Mouse (Mus musculus) common myeloid progenitor, adult 5-6 weeks (primary cell): ENCODE measurements around the gene Rbp2. TPM values are rescaled to one million over a fixed set of nuclear protein-coding genes. Genes with fewer than 3 reads are reported as not detected.

Source experiments
- ATAC-seq: replicated peaks from 2 replicates; pipeline ENCODE4 v1.8.0; 2016; ENCODE audit warnings: low read depth, mild to moderate bottlenecking, moderate TSS enrichment, inconsistent platforms; ENCODE audit not compliant: poor library complexity, severe bottlenecking
- total RNA-seq: library from RNA; stranded (forward); fragments of 200-1000, 187-1606 nt; gene quantifications from 2 replicates; pipeline ENCODE4 v1.2.3, GENCODE M21; 2017

Gene Rbp2
- not detected in 2 replicates for total RNA-seq

DNA sequence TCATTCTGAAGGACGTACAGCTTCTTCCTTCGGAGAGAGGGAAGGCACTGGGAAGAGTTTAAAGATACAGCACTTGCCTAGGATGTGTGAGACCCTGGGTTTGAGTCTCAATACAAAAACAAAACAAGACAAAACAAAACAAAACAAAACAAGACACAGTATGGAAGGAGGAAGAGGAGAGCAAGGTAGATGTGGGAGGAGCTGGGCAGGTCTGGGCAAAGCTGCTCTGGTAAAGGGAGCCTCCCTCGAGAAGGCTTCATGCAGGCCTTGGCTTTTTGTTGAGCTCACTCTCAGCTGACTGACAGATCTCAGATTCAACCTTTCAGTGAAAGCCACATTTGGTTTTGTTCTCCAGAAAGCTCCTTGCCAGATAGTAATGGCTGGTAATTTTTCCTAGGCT, at the start of gene Rbp2:
TSS of gene Rbp2 (plus strand) at position 301 of the 400 bp plus-strand sequence.
- no peak for ATAC-seq

DNA sequence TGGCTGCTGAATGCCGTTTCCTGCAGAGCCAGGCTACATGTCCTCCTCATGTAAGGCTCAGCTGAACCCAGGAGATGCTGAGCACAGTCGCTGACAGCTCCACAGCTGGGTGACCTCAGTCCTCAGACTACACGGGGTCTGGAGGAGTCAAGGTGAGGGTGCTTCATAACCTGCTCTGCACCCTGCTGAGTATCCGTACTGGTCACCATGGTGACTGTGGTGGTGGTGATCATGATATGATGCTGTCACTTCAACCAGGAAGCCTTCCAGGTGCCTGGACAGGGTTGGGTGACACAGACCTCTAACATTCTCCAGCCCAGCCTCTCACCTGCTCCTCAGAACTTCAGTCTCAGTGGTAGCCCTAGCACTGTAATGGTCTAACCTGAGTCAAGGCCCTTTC, 48.1 kb upstream of the Rbp2 start:
- ATAC-seq = no peak

DNA sequence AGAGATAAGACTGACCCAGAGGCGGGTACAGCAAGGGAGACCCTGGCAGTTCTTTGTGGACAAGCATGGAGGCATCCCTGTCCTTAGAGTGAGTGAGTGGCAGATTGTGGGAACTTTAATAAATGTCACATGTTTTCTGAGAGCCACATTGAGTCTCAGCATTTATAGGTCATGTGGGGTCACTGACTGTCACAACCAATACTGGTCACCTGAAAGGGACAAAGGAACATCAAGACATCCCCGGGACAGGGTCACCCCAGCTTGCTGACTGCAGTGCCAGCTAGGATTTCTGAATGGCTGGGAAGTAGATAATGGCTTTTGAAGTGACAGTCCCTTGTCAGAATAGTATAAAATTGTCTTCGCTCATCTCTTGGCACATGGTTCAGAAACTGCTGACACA, 46.8 kb upstream of the Rbp2 start:
- ATAC-seq = no peak

DNA sequence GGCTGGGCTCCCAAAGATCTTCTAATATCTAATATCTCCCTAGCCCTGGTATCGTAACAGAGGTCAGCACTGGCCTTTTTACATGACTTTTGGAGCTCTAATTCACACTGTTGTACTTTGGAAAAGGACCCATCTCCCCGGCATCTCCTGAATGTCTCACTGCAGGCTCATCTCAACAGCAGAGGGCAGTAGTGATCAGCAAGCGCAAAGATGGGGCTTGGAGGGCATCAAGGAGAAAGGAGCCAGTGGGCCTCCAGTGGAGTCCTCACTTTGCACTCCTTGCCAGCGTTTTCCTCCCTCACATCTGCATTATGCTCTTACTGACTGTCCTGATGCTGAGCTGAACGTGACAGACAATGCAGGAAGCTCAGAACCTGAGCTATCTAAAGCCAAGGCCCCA, 43.3 kb upstream of the Rbp2 start:
- peak; percentile 90 for ATAC-seq

DNA sequence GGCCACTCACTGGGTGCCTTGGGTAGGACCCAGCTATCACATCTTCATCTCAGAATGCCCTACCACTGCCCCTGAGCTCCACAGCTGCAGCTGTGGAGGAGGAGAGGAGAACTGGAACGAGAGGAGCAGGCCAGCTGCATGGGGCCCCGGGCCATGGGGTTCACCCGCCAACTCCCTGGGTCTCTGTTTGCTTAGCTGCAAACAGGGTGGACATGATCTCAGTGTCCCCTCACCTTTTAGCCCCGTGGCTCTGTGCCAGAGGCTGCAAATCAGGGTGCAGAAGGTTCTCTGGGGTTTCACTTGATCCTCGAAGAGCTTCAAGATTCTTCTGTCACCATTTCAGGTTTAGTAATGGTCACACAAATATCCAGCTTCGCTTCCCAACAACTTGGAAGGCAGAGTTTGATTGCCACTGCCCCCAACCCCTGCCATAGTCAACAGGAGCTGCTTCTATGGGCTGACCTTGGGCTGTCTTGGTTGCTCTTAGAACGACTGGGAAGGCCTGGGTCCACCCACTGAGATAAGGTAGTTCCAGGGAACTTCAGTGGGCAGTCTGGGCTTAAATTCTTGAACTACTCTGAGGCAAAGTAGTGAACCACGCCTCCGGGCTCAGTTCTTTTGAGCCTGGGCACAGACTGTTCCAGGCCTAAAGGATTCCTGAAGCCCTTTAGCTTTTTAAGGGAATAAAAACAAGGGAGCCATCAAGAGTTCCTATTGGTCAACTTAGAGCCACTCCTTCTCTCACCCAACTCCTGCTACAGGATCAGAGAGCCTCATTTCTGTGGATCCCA, 40.4 kb upstream of the Rbp2 start:
- no peak for ATAC-seq

DNA sequence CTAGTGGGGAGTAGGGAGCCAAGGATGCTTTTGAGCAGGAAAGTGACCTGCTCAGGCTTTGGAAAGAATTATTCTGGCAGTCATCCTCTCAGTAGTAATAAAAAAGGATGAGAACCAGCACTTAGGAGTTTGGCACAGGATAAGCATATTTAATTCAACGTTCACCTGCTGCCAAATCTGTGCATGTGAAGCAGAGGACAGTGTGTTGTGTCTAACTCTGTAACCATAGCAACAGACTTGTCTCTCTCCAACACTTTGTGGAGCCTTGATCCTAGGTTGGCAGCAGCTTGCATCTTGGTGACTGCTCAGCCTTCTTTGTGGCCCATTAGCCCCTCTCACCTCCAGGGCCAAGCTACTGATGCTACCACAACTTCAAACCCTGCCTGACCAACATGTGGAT, 34.9 kb upstream of the Rbp2 start:
- ATAC-seq = no peak

DNA sequence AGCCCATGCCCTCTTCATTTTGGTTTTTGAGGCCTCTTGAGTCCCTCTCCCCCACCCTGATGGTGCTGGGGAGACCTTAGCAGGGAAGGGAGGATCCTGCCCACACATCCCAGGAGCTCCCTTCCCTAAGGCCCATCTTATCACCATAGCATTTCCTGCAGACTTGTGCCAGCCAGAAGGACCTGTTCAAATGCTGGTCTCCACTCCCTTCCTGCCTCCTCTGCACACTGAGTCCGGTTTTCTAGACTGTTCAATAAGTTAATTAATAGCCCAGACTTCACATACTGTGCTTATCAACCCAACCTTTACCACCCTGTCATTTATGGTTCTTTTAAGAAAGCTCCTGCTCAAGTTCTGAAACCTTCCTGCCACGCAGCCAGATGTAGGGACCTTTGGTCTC, 19.2 kb upstream of the Rbp2 start:
- no peak for ATAC-seq

DNA sequence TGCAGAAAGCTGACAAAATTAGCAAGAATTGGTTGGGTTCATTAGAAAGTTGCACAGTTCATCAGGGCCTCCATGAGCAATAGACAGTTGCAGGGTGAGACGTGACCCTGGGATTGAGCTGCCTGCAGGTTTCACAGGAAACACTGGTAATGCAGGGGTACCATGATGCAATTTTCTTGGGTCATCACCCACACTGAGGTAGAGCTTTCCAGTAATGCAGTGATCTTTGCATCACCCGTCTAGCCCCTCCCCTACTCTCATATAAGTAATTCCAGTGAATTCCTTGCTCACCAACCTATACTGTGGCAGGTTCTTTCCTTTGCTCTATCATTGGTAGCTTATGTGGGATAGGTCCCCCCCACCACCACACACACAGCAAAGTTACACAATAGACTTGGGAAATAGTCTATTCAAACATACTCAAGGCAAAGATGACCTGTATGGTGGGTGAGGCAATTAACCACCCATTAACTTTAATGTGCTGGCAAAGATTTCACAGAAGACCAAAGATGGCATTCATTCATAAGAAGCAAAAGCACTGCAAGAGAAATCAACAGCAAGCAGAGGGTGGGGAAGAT, 5.7 kb upstream of the Rbp2 start:
- ATAC-seq = no peak

DNA sequence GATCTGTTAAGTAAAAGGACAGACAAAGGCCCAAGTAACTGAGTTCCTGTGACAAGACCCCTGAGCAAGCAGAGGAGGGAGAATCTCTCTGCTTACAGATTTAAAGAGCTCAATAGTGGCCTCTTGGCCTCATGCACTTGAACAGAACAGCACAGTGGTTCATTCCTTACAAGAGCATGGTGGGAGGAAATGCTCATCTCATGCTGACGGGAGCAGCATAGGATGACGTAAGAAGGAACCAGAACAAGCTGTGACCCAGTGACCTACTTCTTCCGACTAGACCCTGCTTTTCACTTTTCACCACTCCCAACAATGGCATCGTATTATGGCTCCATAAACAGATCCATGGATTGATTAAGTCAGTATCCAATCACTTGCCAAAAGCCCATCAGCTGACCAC, 3.7 kb upstream of the Rbp2 start:
- no peak for ATAC-seq

DNA sequence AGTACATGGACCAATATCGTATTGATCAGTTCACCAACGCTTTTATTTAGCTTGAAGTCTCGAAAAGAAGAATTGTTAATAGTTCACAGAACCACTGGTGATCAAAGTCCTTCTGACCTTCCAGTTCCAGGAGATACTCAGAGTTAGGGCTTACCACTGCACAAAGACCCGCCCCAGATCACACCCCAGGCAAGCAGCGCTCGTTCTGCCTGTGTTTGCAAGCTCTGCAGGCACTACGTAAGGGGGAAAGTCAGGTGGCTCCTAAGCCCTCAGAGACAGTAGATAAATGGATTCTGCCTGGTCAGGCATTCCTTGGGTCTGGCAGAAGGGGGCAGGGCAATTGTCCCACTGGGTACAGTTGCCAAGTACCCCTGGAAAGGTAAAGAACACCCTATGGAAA, 895 bp upstream of the Rbp2 start:
- no peak for ATAC-seq

DNA sequence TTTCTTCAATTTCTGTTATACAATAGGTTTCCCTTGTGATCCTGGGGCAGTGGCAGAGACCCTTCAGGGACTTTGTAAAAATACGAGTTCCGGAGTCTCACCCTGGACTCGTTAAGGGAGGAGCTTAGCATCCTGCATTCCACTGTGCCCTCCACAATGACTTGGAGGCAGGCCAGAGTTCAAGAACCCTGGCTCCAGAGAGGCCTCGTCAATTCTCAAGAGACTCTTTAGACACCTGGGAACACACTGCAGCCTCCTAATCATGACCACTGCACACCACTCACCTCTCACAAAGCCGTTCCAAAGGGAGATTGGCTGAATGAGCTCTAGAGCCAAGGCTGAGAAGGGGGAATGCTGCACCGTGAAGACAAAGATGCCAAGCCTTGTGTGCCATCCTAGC, 1.4 kb downstream of the Rbp2 start:
- ATAC-seq = no peak

DNA sequence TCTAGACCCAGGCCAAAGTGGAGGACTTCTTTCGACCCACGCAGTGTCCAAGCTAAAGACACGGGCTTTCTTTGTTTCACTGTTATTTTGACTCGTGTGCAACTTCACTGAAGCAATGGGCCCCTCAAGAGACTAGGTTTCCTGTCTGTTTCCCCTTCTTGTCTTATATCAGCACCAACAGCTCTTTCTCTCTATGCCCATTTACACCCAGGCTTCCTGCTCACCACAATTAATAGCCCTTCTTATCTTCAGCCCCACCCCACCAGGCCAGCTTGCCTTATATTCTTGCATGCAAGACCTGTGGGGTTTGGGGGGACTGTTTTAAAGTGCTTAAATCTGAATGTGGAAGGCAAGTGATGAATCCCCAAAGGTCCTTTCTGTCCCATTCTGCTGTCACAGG, 3.6 kb downstream of the Rbp2 start:
- ATAC-seq = peak; percentile 95

DNA sequence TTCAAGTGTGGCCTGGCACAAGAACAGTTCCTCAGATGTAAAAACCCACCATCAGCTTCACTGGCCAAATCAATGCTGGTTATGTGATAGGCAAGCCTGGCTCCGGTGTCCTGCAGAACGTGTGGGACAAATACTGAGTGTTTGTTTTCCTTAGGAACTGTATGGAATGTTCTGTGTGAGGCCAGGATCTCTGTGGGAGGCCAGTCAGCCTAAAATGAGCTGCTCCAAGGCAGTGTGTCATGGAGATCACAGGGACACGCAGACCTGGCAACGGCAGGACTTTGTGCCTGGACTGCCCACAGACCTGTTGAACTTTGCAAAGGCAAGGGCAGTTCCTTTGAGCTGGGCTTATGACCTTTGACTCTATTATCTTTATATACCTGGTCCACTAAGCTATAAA, 4.2 kb downstream of the Rbp2 start:
- 0 out of 2 replicates have a peak, but pooled peaks have one; percentile 9 for ATAC-seq

DNA sequence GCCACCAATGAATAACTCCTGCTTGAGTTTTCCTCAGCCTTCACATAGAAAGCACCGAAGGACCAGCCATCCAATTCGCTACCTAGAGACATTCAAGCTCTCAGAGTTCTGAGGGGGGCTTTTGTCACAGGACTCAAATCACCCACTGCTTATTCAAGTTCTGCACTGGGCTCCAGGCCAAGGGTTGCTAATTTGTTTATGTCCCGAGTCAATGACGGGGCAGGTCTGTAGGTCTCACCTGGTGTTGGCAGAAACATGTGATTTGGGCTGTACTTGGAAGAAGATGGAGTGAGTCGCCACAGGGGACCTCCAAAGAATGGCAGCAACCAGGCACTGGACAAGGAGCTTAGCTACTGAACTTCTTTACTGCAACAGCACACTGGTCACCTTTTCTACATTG, 5.2 kb downstream of the Rbp2 start:
- no peak for ATAC-seq

DNA sequence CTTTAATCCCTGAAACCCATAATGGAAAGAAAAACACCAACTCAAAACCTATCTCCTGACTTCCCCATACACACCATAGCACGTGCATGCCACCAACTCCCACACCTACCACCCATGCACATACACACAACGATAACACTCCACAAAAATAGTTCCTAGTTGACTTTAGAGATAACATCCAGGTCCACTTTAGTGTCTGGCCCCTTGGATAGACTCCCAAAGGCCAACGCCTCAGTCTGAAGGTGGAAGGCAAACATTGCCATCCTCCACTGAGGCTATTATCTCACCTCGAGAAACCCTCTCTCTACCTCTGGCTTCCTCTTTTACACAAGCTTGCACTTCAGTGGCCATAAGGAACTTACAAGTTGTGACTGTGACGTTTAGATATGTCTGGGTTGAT, 6.3 kb downstream of the Rbp2 start:
- peak; percentile 37 for ATAC-seq

DNA sequence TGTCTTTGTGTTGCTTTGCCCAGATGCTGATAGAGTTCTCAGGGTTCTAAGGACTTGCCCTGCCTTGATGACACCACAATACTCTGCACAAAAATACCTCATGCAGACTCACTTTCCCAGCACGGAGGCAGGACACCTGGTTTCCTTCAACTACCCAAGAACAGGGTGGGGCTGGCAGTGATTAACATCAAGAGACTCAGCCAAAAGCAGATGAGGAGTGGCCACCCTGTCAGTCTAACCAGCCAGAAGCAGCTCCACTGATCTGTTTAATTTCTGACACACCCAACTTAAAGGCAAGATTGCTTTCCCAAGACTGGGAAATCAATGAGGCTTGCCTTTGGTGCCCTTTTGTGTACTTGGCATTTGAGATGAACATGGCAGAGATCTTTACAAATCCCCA, 6.9 kb downstream of the Rbp2 start:
- ATAC-seq = no peak

DNA sequence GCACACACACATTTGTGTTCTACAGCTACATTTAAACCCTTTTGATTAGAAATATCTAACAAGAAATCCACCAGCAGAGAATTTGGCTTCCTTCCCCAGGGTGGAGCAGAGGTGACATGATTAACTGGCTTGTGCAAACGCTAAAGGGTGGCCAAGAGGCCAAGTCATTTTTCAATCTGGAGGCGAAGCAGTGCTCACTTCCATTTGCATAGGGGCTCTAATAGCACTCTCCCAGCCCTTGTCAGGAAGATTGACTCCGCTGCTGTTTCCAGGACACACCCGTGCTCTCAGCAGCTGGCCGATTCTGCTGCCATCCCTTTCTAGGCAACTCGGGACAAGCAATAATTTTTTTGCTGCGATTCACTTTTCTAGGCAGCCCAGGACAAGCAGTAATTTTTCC, 11.2 kb downstream of the Rbp2 start:
- ATAC-seq = peak; percentile 37; the same call in 1 of the 2 replicates

DNA sequence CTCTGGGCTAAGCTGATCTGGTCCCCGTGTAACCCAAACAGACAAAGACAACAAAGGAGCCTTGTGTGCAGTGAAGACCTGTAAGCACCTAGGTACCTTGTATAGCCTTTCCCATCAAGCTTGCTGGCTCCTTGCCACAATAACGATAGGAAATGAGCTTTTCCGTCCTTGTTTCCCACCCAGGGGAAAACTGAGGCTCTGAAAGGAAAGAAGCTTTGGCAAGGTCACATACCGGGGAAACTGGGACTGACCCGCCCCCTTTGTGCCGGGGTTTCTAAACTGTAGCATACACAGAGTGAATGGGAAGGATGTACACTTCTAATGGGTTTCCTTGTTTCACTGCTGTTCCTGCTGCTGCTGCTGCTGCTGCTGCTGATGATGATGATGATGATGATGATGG, 12.1 kb downstream of the Rbp2 start:
- no peak for ATAC-seq

DNA sequence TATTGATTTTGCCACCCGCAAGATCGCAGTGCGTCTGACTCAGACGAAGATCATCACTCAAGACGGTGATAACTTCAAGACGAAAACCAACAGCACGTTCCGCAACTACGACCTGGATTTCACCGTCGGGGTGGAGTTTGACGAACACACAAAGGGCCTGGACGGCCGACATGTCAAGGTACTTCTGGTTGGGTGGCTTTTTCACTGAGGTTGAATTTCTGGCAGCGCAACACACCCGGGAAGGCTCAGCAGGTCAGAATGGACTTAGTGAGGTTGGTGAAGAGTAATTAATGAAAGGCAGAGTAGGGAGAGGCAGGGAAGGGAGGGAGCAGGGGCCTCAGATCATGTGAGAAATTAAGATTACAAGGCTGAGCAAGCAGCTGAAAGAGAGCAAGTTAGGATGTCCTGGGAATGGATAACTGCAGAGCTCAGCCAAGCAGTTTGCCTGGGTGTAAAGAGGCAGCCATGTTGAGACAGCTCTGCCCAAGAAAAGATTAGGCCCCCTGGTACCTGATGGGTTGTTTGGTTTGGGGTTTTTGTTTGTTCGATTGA, 12.9 kb downstream of the Rbp2 start:
- no peak for ATAC-seq

DNA sequence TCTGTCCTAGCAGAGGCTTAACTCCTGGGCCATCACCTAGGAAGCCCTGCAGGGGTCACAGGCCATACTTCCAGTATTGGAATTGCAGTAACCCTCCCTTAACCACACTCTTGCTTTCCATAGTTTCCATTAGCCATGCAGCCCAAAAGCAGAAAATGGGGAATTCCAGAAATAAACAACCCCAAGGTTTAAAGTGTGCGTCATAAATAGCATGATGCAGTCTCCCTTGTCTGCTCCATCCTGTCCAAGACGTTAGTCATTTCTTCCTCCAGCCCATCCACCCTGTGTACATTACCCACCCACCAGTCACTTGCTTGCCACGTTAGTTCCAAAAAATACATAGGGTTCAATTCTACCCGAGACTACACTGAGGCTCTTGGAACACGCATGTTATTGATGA, 13.7 kb downstream of the Rbp2 start:
- ATAC-seq = no peak

DNA sequence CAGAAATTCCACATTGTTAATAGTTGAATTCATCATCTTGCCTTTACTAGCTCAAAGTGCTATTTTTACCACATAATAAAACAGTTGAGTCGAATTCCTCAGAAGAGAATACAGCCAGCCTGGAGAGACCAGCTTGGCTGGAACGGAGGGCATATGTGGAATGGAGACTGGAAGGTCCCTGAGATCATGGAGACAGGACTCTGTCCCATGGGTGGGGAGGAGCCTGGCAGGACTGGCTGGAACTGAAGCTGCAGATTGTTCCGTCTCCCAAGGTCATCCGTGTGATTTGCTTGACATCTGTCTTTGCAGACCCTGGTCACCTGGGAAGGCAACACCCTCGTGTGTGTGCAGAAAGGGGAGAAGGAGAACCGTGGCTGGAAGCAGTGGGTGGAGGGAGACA, 21.6 kb downstream of the Rbp2 start:
- ATAC-seq = no peak
